Mouse (Mus musculus) liver, embryonic 14.5 days (tissue): ENCODE measurements around the gene Arfip1. TPM values are rescaled to one million over a fixed set of nuclear protein-coding genes. Genes with fewer than 3 reads are reported as not detected.

ENCODE experiments used
- ATAC-seq: fragments of 200-750 bp; cut with Nextera tagmentation; 2 replicates; pipeline ENCODE4 v1.8.0; 2017; ENCODE audit warnings: moderate number of reproducible peaks, mild to moderate bottlenecking, moderate library complexity; ENCODE audit not compliant: insufficient read depth
- DNase-seq, 3 experiments: peaks; one replicate each; pipeline ENCODE4 v3.0.0-alpha.2; 2012 to 2013; ENCODE audit warnings: low read depth in 3 of 3, low spot score in 3 of 3
- H3K27ac ChIP-seq: fragments of 300-500 bp; sonication (generic); 2 replicates; pipeline ENCODE4 v1.5.1; 2014; ENCODE audit warnings: moderate library complexity, mild to moderate bottlenecking, control low read depth, inconsistent platforms
- H3K27me3 ChIP-seq: fragments of 300-500 bp; sonication (generic); 2 replicates; pipeline ENCODE4 v1.6.1; 2014; ENCODE audit warnings: mild to moderate bottlenecking, low read length, moderate library complexity; ENCODE audit not compliant: control insufficient read depth, insufficient read depth
- H3K36me3 ChIP-seq: fragments of 300-500 bp; sonication (generic); replicated peaks from 2 replicates; pipeline ENCODE4 v1.6.1; 2014; ENCODE audit warnings: low read depth; ENCODE audit not compliant: control insufficient read depth, insufficient read depth
- H3K4me1 ChIP-seq, 2 experiments: fragments of 200-500 bp in 1 of 2; fragments of 300-500 bp in 1 of 2; sonication (generic) in 1 of 2; replicated peaks; 2 replicates each; pipeline ENCODE4 v1.6.1; 2012 to 2014; ENCODE audit warnings: antibody characterized with exemption in 1 of 2, inconsistent platforms in 1 of 2, low read length in 1 of 2; ENCODE audit not compliant: control insufficient read depth in 2 of 2, insufficient read depth in 2 of 2
- H3K4me2 ChIP-seq: fragments of 300-500 bp; sonication (generic); 2 replicates; pipeline ENCODE4 v1.6.1; 2014; ENCODE audit warnings: low read depth, mild to moderate bottlenecking, control low read depth, moderate library complexity
- H3K4me3 ChIP-seq, 2 experiments: fragments of 200-500 bp in 1 of 2; fragments of 300-500 bp in 1 of 2; sonication (generic) in 1 of 2; 2 replicates each; pipeline ENCODE4 v1.5.1; 2012 to 2014; ENCODE audit warnings: low read depth in 2 of 2, low read length in 2 of 2, mild to moderate bottlenecking in 2 of 2, control low read depth in 1 of 2, inconsistent platforms in 1 of 2, moderate library complexity in 1 of 2; ENCODE audit not compliant: insufficient read depth in 1 of 2
- H3K9ac ChIP-seq: fragments of 300-500 bp; sonication (generic); replicated peaks from 2 replicates; pipeline ENCODE4 v1.6.1; 2014; ENCODE audit warnings: mild to moderate bottlenecking, control low read depth, moderate library complexity
- H3K9me3 ChIP-seq: fragments of 300-500 bp; sonication (generic); 2 replicates; pipeline ENCODE4 v1.6.1; 2016; ENCODE audit warnings: low read length, mixed read lengths; ENCODE audit not compliant: control insufficient read depth
- CTCF ChIP-seq: IDR thresholded peaks from 2 replicates; pipeline ENCODE4 v1.5.1; 2016; ENCODE audit warnings: antibody characterized with exemption, low read depth, control low read depth
- EP300 ChIP-seq: IDR thresholded peaks from 2 replicates; pipeline ENCODE4 v1.6.1; 2016; ENCODE audit warnings: antibody characterized with exemption, low read depth
- WGBS: fragments of 180-500 bp; shearing (Covaris S2); extraction: QIAGEN DNeasy Blood & Tissue Kit; methylation state at CpG from one replicate; pipeline ENCODE4 v1.1.7; 2014; ENCODE audit not compliant: insufficient replicate concordance; 5-methylcytosine and 5-hydroxymethylcytosine counted together
- polyA plus RNA-seq, 2 experiments: library from polyadenylated mRNA; depleted of rRNA in 1 of 2; stranded (reverse) in 1 of 2; unstranded in 1 of 2; fragments of >200 nt; fragmentation: Nextera tagmentation in 1 of 2; extraction: Ambion mirVana in 1 of 2; gene quantifications; 2 replicates each; pipeline versions ENCODE4 v1.2.1 to v1.2.3; 2012 to 2014

The Arfip1 gene
- polyA plus RNA-seq (2012; rRNA removed), result 3.7 and 5.3 TPM in 2 replicates
- polyA plus RNA-seq (2014; fragmentation: Nextera tagmentation; extraction: Ambion mirVana), result 10.9 and 12.0 TPM in 2 replicates

DNA sequence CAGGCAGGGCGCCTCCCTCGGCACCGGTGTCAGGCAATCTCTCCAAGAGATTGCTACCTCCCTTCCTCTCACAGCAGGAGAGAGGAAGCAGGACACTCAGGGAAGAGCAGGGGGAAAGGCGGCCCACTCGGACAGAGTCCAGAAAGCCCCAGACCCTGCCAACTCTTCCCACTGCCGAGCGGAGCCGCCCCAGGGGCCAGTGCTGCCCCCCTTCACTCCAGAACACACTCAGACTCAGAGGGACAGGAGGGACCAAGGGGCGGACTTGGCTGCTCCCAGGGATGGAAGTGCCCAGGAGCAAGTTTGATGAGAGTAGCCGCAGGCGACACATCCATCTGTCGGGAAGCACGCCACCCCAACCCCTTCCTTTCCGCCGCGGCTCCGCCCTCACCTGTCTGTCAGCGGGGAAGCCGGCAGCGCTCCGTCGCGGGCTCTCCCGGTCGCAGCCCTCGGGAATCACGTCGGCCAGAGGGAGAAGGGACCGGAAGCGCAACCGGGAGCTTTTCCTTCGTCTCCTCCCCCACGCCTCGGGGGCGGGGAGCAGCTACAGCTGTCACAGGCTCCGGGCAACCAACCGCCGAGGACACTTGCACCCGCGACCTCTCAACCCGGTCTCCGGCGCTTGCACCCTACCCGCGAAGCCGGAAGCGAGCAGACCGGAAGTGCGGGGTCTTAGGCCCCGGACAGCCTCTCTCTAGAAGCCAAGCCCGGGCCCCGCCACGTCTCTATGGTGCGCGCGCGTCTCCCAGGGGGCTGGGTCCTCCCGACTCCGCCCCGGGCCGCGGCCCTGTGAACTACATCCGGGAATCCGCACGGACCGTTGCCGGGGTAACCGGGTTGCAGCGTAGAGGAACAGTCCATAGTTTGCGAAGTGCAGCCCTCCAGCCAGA, at the start of gene Arfip1:
Gene Arfip1 (minus strand): TSS at position 603 of the 890 bp plus-strand sequence.
- TF ChIP-seq CTCF, result no peak
- no peak for TF ChIP-seq EP300
- 0% methylated on average over 65 of the region's 70 CpGs for WGBS
- Histone ChIP-seq H3K4me1 (peaks cover 11 to 14% of the 10 kb centered on the region in 2 experiments), H3K36me3 (no peaks in the 10 kb centered on the region), H3K4me2 (peak within 1 kb of the TSS; percentile 78), H3K4me3 (peak within 1 kb of the TSS; percentile 81 to 82), H3K27me3 (no peaks in the 10 kb centered on the region), H3K27ac (peak within 1 kb of the TSS; percentile 3; the same call in 1 of the 2 replicates), H3K9me3 (no peaks in the 10 kb centered on the region), H3K9ac (peak within 1 kb of the TSS; percentile 67)
- ATAC-seq (peak; percentile 99), DNase-seq (peak; percentile 71 to 86 (median 76))

DNA sequence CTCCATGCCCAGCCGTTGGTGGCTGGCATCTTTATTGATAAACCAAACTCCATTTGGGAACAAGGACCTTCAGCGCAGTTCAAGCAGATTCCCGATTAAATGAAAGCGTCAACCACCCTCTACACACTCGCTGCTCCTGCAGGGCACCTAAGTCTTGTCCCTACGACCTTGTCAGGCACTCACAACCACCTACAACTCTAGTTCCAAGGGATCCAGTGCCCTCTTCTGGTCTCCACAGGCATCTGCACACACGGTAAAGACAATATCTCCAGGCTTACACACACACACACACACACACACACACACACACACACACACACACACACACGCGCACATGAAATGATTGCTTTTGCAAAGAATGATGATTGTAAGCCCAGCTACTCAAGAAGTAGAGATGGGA, 49.2 kb upstream of the Arfip1 start:
- WGBS, result 73% methylated on average over 9 of the region's 9 CpGs
- Histone ChIP-seq H3K27ac (no peak overlapping the region), H3K9ac (no peak overlapping the region), H3K36me3 (no peaks in the 10 kb centered on the region), H3K27me3 (no peaks in the 10 kb centered on the region), H3K9me3 (no peaks in the 10 kb centered on the region), H3K4me1 (no peaks in the 10 kb centered on the region), H3K4me3 (no peak overlapping the region), H3K4me2 (no peak overlapping the region)
- ATAC-seq (no peak), DNase-seq (no peak)
- TF ChIP-seq EP300 (no peak), CTCF (peak; percentile 18; the same call in 1 of the 2 replicates)

DNA sequence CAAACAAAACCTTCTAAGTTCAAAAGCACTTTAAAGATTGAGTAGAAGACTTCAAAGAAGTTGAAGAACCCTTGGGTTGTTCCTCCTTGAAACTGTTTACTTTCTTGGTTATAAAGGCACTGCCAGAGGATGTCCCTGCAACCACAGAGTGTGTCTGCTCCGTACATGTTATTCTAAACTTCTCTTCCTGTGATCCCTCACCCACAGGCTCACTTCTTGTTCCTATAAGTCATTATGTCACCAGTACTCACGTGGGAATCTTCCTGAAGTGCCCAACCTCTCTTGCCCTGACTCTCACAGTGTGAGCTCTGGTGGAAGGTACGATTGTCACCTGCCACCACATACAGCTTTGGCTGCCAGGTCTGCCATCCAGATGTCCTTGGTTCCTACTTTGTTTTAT, 39.6 kb upstream of the Arfip1 start:
- Histone ChIP-seq H3K9me3 (no peaks in the 10 kb centered on the region), H3K9ac (no peak overlapping the region), H3K4me2 (no peak overlapping the region), H3K36me3 (no peaks in the 10 kb centered on the region), H3K4me1 (no peaks in the 10 kb centered on the region), H3K4me3 (no peak overlapping the region), H3K27me3 (no peaks in the 10 kb centered on the region), H3K27ac (no peak overlapping the region)
- TF ChIP-seq EP300 (no peak), CTCF (no peak)
- DNase-seq (no peak), ATAC-seq (no peak)
- 14% methylated on average over 3 of the region's 3 CpGs for WGBS

DNA sequence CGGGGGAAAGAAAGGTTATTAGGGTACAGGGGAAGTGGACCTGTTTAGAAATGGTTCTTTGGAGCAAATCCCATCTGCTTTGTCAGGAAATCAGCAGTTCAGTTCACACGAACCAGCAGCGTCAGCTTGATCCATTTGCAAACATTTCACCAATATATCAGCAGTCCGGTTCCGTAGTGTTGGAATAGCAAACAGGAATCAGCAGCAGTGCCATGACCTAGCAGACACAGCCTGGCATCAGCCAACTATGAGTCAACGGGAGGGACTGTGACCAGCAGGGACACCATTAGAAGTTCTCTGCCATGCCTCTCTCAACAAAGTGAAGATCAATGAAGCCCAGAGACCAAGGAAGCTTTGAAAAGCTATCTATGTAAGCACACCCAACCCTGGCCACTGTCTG, 37.3 kb upstream of the Arfip1 start:
- DNase-seq (no peak), ATAC-seq (no peak)
- Histone ChIP-seq H3K9ac (no peak overlapping the region), H3K4me1 (0 out of 4 replicates have a peak, but pooled peaks cover 0 to 2% of the 10 kb centered on the region in 2 experiments), H3K4me3 (no peak overlapping the region), H3K9me3 (no peaks in the 10 kb centered on the region), H3K27me3 (no peaks in the 10 kb centered on the region), H3K27ac (no peak overlapping the region), H3K4me2 (no peak overlapping the region), H3K36me3 (no peaks in the 10 kb centered on the region)
- WGBS, result 75% methylated on average over 6 of the region's 6 CpGs
- no peak for TF ChIP-seq EP300
- no peak for TF ChIP-seq CTCF

DNA sequence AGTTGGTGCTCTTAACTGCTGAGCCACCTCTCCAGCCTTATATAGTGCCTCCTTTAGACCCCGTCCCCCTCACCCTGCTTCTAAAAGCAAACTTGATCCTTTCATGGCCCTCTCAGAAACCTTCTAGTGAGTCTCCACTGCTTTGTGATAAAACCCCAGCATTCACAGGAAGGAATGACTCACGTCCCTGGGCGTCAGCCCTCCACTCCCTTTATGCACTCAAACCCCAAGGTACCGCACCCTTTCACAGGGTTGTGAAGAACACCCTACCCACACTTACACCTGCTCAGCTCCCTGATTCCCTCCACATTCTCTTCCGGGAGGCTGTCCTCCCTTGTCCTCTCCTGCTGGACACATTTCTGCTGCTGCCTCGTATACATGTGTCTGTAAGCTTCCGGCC, 36.6 kb upstream of the Arfip1 start:
- H3K27ac ChIP-seq, result no peak overlapping the region
- 0 out of 4 replicates have a peak, but pooled peaks cover 0 to 2% of the 10 kb centered on the region in 2 experiments for H3K4me1 ChIP-seq
- no peak overlapping the region for H3K4me3 ChIP-seq
- H3K4me2 ChIP-seq, result no peak overlapping the region
- no peak overlapping the region for H3K9ac ChIP-seq
- H3K9me3 ChIP-seq, result no peaks in the 10 kb centered on the region
- WGBS, result 63% methylated on average over 7 of the region's 7 CpGs
- DNase-seq (no peak), ATAC-seq (no peak)
- TF ChIP-seq CTCF (no peak), EP300 (no peak)
- no peaks in the 10 kb centered on the region for H3K27me3 ChIP-seq
- no peaks in the 10 kb centered on the region for H3K36me3 ChIP-seq
